Mouse (Mus musculus): Measurements from ENCODE around the gene Shank2.

The Shank2 gene

DNA sequence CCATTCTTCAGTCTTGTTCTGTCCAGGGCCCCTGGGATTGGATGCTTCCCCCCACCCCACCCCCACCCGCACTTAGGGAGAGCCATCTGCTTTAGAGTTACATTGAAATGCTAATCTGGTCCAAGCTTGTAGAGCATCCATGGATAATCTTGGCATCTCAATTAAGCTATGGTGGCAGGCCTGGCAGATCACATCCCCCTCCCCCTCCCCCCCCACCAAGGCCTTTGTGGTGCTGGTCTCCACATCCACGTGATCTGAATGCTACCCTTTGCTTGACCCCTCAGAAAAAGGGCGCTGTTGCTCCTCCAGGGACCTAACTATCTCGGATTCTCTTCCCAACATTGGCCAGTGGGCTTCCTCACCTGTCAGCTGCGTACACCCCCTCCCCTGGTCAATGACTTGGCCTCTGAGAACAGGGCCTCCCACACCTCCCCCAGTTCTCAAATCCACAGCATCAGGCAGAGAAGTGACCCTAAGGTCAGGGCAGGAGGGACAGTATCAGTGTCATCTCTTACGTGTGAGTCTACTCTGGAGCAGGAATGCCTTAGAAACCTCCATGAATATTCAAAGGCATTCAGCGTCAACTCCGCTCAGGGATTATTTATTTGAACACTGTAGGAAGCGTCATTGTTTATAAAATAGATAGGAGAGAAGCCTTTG is 104.8 kb downstream of the Shank2 start:
- DNase-seq (ENCODE audit: low read depth, low spot score): peak; percentile 29

DNA sequence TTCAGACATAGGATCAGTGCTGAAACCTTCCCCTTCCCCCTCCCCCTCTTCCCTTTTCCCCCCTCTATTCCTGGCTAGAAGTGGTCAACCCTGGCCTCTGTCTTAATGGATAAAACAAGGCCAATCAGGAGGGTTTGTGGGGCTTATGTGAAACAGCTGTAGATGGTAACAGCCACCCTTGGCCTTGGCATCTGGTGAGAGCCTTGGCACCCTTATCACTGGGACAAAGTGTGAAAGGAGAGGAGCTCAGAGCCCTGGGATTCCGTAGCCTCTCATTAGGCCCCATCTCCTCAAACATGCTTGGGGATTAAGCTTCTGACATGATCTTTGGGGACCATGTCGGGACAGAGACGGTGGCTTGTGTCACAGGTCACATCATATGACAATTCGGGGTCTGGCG is 106.4 kb downstream of the Shank2 start:
- no peak for DNase-seq (ENCODE audit: low read depth, low spot score)

DNA sequence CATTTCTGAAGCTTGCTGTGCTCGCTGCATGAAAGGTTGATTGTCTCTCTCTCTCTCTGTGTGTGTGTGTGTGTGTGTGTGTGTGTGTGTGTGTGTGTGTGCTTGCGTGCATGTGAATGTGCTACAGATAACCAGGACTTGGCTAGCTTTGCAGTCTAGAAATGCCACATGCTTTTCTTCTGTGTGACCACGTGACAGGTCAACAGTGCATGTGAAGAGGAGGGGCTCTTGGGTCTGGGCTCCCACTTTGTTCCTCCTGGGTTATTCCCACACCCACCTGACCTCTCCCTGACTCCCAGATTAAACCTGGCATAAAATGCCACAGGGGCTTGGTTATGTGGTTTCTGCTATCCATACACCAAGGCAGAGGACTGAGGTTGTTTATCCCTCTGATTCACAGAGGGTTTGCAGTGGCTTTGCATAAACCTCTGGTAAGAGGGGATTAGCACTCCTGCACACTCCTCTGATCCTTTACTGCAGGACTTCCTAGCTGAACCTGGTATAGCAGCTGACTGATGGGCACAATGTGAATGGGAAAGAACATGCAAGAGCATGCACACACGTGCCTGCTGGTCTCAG is 109.4 kb downstream of the Shank2 start:
- no peak for DNase-seq (ENCODE audit: low read depth, low spot score)

DNA sequence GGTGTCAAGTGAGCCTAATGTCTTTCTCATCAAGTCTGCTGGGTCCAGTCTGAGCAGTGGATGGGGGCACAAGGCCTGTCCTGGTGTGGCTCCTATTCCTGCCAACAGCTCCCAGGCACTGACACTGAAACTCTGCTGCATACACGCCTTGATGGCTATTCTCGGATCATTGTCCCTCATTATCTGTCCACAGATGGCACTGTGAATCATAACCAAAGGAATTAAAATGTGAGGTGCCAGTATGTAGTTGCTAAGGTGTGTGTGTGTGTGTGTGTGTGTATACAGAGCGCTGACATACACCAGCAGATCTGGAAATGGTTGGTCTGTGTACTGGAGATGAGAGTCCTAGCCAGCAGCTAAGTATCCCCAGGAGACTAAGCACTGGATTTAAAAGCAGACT is 110.3 kb downstream of the Shank2 start:
- no peak for DNase-seq (ENCODE audit: low read depth, low spot score)

DNA sequence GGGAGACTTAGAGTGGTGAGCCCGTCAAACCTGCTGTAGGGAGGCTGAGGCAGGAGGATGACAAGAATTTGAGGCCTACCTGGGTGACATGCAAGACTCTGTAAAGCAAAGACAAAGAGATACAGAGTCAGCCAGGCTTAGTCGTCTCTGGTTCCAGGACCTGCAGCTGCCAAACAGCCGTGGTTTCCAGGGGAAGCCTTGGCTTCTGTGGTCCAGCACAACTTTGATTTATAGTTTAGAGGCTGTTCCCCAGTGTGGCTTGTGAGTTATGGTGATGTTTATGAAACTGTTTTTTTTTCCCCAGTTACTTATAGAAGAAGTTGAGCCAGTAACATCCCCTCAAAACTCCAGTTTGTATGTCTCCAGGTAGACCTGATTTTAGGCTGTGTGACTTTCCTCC is 112.5 kb downstream of the Shank2 start:
- no peak for DNase-seq (ENCODE audit: low read depth, low spot score)

DNA sequence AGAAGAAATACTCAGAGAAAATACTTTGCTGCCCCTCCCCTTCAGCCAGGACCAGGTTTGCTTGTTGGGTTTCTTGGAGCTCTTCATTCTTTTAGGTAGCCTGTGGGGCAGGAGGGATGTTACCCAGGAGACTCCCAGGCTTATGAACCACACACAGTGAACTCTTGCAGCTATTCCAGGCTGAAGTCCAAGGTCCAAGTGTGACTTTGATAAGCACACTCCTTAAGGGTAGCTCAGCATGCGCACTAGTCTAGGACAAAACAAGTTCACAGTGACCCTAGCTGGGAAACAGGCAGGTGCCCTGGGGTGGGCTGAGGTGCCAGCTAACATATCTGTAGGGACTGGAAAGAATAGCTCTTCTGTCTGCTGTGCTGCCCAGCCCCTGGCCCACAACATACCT is 117.8 kb downstream of the Shank2 start:
- no peak for DNase-seq (ENCODE audit: low read depth, low spot score)

DNA sequence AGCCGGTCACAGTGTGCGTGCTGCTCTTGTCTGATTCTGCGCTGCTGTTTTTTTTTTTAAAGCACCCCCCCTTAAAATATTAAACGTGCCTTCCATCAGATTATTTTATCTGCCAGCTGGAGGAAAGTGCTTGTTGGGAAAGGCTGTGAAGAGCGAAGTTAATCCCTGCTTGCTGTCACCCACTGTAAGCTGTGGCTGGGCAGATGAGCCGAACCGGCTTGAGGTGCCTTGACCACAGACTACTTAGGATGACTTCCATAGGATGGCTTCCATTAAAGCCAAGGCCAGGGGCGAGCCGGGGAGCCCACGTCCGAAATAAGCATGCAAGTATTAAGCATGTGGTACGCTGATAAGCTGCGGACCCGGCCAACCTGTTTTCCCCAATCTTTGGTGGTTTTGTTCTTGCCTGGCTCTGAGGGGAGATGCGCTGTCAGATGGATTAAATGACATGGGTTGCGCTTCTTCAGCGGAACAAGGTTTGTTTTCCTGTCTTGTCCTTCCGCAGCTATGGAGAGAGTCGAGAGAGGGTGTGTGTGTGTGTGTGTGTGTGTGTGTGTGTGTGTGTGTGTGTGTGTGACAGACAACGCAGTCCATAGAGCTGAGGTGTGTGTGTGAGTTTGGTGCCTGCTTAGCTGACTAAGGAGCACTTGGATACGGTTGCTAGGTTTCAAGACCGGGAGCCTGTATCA is 131.1 kb downstream of the Shank2 start:
- no peak for DNase-seq (ENCODE audit: low read depth, low spot score)

DNA sequence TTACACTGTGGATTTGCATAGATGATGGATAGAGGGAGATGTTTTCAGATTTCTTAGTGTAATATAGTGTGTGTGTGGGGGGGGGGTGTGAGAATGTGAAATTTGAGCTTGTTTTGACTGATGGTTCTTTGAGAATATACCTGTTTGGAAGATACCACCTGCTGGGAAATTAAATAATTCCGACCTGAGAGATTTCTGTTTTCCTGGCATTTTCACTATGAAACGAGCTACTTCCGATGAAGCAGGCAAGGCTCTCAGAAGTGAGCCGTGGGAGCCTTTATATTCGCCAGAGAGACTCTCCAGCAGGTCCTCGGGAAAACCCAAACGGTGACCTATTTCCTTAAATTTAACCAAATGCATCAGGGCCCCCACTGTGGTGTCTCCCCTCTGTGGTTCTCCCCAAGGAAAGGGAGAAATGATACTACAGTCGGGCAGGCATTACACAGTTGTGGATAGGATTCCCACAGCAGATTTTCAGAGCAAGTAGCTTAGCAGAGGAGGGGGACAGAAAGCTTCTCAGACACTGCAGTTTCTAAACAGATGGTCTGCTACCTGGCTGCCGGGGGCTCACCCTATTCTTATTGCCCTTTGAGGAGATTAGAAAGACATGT is 131.8 kb downstream of the Shank2 start:
- DNase-seq (ENCODE audit: low read depth, low spot score): no peak

DNA sequence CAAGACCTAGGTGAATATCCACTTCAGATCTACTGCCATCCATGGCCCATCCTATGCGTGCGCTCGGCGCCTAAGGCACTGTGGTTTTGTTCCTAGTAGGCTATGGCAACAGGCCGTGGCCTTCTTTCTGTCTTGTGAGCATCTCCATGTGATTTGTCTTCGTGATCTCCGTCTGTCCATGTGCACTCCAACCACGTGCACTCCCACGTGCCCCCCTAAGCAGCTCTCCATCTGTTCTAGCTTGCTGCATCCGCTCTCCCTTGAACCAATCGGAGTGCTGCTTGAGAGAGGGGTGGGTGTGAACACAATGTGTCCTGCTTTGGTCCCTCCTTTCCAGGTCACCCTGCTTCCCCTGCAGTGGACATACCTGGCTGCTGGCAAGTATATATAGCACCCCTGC is 133.0 kb downstream of the Shank2 start:
- DNase-seq (ENCODE audit: low read depth, low spot score): no peak

DNA sequence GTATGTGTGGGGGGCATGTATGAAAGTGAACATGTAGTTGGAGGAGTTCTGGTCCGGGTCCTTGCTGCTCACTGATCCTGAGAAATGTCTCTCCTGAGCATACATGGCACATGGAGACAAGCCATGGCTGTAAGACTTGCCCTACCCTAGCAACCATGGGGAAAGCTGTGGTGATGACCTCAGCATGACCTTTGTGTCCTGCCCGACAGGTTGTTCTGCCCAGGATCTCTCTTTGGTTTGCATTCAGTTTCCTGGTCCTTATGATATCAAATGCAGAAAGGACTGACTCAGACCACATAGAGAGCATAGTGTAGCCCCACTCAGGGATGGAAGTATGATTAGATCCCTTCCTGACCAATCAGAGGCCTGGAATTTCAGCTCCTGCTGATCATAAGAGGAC is 136.1 kb downstream of the Shank2 start:
- DNase-seq (ENCODE audit: low read depth, low spot score): no peak

DNA sequence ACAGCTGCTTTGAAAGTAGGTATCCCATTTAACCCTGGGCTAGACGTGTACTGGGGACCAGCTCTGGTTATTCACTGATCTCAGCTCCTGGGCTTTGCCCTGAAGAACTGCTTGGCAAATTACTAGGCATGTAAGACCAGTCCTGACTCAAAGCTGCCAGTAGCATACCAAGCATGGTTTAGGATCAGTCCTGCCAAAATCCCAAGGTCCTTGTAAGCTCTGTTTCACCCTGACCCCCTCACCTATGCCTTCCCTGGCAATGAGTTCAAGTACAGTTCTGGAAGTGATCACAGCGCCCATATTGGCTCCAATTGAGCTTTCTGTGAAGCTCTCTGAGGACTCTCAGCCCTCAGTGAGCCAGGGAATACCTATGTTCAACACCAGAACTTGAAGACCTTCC is 136.7 kb downstream of the Shank2 start:
- no peak for DNase-seq (ENCODE audit: low read depth, low spot score)

DNA sequence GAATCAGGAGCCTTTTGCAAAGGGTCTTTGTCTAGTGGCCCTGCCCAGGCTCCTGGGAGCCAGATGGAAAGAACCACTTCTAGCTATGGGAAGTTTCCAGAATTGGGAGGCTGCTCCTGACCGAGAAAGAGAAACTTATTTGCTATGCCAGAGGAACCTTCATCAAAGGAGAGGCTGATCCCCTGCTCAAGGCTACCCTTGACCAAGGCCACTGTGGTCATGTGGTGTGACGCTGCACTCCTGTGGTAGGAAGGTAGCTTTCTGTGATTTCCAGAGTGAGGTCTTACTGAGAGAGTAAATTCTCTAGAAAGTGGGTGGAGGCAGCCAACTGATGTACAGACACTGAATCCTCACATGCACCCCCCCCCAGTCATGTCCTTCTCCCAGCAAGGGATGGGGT is 138.0 kb downstream of the Shank2 start:
- DNase-seq (ENCODE audit: low read depth, low spot score): no peak

DNA sequence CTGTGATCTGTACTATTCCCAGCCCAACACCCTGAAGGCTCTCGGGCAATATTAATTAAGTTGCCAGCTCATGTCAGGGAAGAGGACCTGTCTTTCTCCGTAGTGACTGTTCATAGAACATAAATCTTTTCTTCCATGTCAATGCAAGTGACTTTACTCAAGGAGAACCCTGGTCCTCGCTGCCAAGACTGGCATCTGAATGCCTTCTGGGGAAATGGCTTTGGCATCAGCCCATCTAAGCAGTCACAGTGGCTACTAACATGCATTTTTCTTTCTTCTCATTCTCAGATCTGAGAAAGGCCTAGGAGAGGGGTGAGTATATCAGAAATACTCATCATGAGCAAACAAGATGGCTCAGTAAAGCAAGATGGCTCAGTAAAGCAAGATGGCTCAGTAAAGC is 138.7 kb downstream of the Shank2 start:
- DNase-seq (ENCODE audit: low read depth, low spot score): no peak

DNA sequence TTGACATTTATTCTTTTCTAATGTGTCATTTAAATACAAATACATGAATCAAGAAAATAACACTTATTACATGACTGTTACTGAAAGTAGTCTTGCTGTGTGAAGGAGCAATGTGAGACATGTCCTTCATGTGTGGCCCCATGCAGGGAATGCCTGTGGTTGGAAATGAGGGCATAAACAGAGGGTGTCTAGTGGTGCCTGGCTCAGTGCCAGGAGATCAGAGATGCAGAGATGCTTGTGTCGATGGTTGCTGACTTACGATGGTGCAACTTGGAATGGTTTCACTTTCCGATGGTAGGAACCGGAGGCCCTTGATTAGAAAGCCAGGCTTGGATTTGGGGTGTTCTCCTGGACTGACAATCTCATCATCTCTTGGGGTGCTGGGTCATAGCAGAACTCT is 140.3 kb downstream of the Shank2 start:
- no peak for DNase-seq (ENCODE audit: low read depth, low spot score)

DNA sequence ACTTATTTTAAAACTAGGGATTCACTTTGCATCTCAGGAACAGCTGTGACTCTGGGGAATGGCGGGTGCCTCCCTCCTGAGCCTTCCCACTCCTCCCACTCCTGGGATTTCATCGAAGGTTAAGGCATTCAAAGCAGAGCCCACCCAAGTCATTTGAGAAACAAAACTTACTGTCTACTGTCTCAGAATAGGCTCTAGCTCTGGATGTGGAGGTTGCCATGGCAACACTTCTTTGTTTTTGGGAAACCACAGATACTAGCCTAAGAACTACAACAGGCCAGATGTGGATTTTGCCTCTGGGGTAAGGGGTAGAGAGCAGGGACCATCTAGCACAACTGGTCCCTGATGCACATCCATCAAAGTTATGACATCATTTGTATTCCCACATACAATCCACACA is 142.2 kb downstream of the Shank2 start:
- DNase-seq (ENCODE audit: low read depth, low spot score): no peak

DNA sequence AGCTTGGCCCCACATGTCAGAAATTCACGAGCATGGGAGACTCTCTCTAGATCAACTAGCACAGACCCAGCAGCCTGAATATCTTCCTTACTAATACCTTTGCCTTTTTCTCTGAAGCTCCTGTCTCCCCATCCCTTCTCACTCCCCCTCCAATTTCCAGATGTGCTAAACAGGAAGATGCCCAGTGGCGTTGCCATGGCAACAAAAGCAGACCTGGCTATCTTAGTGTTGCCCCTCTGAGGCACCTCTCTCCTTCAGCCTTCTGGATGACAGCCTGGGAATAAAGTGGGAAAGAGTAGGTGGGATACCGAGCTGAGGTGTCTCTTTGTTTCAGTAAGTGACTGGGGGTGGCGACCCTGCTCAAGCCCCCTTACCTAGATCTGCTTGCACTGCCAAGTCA is 146.4 kb downstream of the Shank2 start:
- no peak for DNase-seq (ENCODE audit: low read depth, low spot score)

DNA sequence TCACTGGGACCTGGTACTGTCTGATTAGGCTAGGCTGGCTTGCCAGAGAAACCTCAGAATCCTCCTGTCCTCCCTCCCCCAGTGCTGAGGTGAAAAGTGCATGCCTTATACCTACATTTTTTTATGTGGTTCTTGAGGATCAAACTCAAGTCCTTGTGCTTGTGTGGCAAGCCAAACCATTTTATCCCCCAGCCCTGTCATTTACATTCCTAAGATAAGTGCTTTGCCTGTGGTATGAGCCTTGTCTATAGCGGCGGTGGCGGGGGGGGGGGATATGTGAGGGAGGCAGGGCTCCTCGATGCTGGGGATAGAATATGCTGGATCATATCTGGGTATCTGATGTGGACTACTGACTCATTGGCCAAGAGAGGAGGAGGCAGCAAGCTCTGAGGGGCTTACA is 151.4 kb downstream of the Shank2 start:
- no peak for DNase-seq (ENCODE audit: low read depth, low spot score)

DNA sequence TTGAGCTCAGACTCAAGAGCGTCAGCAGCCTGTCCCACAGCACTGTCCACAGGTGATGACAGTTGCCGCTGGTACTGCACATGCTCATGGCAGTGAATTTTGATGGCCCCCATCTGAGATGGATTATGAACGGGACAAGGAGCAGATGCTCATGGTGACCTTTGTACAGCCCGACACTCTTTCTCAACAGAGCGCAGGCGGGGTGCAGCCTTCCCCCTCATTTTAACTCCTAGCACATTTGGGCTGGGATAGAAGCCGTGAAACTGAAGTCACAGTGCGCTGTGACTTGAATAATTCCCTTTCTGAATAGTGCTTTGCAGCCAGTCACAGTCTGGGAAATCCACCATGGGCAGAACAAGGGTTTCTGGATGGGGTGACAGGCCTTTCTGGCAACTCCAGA is 152.0 kb downstream of the Shank2 start:
- DNase-seq (ENCODE audit: low read depth, low spot score): no peak

DNA sequence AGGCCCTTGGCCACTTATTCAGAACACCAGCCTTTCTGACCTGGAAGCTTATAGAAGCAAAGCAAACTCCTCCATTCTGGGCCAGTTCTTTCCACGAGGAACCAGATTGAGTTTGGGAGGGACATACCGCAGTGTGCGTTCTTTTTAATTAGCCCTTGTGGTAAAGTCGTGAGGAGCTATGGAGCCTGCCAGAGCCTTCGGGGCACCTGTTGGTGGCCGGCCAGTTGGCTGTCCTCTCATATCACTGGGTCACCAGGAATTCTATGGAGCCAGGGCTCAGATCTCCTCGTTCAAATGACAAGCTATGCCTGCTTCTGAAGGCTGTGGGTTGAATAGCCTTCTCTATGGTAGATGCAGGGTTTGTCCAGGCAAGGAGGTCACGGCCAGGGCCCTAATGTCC is 156.2 kb downstream of the Shank2 start:
- no peak for DNase-seq (ENCODE audit: low read depth, low spot score)

DNA sequence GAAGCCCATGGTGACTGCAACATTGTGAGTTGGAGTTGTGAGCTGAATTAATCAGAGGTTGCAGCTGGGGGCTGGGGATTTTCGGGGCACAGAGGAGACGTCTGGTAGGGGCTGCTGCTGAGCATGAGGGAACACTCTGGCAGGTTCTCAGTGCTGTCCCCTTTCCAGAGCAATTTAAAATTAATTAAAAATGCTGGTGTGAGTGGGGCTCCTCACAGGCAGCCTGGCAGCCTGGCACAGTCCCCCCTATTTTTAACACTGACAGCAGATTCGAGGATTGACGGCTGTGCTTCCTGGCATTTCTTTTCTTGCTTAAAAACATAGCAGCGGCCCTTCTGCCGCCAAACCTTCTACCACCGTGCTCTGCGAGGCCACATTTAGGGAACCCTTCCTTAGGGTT is 157.8 kb downstream of the Shank2 start:
- no peak for DNase-seq (ENCODE audit: low read depth, low spot score)

DNA sequence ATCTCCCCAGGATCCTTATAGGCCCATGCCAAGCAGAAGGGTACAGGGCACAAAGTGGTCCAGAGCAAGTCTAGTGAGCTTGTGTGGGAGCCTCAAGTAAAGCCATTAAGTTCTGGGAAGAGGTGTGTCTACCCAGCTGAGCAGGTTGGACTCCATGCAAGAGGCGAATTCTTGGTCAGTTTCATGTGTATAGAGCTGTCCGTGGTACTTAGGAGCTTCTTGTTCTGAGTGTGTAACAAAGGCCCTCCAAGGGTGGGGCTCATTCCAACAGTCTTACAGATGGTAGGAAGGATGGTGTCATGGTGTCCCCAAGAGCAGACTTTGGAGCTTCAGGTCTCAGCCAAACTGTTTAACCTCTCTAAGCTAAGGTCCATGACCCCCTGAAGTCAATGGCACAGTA is 158.3 kb downstream of the Shank2 start:
- DNase-seq (ENCODE audit: low read depth, low spot score): no peak

DNA sequence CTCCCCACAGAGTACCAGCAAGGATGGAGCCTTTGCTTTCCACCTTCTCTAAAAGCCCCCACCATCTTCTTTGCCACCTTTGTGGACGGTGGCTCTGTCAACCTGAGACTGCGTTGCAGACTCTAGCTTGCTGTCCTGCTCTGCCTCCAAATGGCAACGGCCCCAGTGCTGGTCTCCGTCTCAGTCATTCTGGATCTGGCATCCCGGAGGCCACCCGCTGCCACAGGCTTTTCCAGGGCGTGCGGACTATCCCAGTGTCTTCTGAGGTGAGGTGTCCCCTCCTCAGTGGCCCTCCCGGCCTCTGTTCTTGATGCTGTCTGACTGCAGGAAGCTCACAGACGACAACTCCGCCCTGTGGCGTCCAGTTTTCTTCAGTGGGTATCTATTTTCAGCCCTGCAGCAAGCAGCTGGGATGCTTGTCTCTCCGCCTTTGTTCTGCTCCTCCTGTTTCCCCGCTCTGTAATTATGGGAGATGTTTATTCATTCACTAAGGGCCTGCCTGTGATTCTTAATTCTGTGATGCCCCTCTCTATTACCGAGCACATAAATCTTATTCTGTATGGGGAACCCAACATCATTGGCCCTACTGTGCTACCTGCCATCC is 159.0 kb downstream of the Shank2 start:
- no peak for DNase-seq (ENCODE audit: low read depth, low spot score)

DNA sequence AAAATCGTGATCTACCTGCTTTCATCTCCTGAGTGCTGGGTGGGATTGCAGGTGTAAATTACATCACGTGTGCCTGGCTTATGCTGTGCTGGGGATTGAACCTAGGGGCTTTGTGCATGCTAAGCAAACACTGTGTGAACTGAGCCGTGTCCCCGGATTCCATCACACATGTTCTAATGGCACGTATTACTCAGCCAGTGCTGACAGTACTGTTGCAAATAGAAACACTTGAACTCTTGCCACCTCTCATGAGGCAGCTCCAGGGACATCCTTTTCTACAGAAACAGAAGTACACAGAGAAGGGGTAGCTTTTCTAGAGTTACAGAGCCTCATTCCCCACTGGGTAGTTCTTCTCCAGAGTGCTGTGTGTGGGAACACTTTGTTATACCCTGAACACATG is 168.5 kb downstream of the Shank2 start:
- DNase-seq (ENCODE audit: low read depth, low spot score): no peak
